Comparison of ENCODE assay signal across 8 mouse cellular contexts in the genomic region with DNA sequence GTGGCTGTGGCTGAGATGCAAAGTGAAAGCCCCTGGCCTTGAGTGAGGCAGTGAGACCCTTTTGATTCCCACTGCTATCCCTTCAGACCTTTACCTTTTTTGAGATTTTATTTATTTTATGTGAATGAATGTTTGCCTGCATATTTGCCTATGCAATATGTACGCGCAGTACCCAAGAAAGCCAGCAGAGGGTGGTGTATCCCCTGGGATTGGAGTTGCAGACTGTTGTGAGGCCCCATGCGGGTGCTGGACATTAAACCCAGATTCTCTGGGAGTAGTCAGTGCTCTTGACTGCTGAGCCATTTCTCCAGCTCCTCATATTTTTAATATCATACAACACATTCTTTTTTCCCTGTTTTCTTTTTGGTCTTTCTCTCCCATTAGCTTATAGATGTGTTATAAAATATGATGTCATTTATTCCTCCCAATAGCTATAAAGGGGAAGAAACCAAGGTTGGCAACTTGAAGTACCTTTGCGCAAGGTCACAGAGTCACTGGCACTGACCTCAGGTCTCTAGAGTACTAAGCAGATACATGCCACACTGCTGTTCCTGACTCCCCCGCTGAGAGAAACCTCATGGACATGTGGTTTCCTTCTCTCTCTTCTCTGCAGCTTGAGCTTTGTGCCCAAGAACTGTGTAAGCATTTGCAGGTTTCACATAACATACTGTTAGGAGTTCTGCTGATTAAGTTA. TPM values are rescaled to one million over a fixed set of nuclear protein-coding genes. Genes with fewer than 3 reads are reported as not detected.
A peak's percentile ranks its signal among the peaks of the same experiment; 100 is the strongest.
DNase-seq lines count a peak whose midpoint lies in the region; ATAC-seq and TF ChIP-seq lines count a peak whose summit lies in the region.

No protein-coding gene starts in this region.

- 62% methylated on average over 5 of the region's 5 CpGs for WGBS in forebrain, postnatal 0 days
- WGBS in forebrain, embryonic 13.5 days: 61% methylated on average over 5 of the region's 5 CpGs
- 70% methylated on average over 5 of the region's 5 CpGs for WGBS in neural tube, embryonic 15.5 days

- H3K4me2 ChIP-seq in forebrain, postnatal 0 days (ENCODE audit: low read depth): no peak overlapping the region
- no peak overlapping the region for H3K4me2 ChIP-seq in forebrain, embryonic 13.5 days
- no peak overlapping the region for H3K4me2 ChIP-seq in neural tube, embryonic 15.5 days

- ATAC-seq in forebrain, postnatal 0 days: no peak
- ATAC-seq in forebrain, embryonic 13.5 days: no peak
- ATAC-seq in neural tube, embryonic 15.5 days (ENCODE audit: low FRiP score): no peak
- peak; percentile 60 for ATAC-seq in granulocyte monocyte progenitor cell, adult 5-6 weeks (replicated peaks; ENCODE audit: poor library complexity, severe bottlenecking)
- ATAC-seq in megakaryocyte progenitor cell, adult 5-6 weeks (replicated peaks; ENCODE audit: poor library complexity): peak; percentile 73

- H3K9ac ChIP-seq in forebrain, postnatal 0 days: no peak overlapping the region
- H3K9ac ChIP-seq in forebrain, embryonic 13.5 days: no peak overlapping the region
- H3K9ac ChIP-seq in neural tube, embryonic 15.5 days (replicated peaks): no peak overlapping the region

- H3K4me3 ChIP-seq in forebrain, postnatal 0 days (ENCODE audit: low read depth, low read length): no peak overlapping the region
- H3K4me3 ChIP-seq in forebrain, embryonic 13.5 days: no peak overlapping the region
- no peak overlapping the region for H3K4me3 ChIP-seq in neural tube, embryonic 15.5 days (replicated peaks)

- DNase-seq in forebrain, postnatal 0 days: peak; percentile 35
- DNase-seq in neural tube, embryonic 10.5 days (ENCODE audit: extremely low spot score, low spot score): peak; percentile 48
- peak; percentile 68 to 72 for DNase-seq in adrenal gland, postnatal 36 days
- peak; percentile 77 for DNase-seq in thymus, postnatal 25 days

- peak; percentile 74 for TF ChIP-seq CTCF in forebrain, postnatal 0 days (IDR thresholded peaks at IDR 0.05; ENCODE audit: low read depth)

- peaks cover 39% of the 10 kb centered on the region for H3K36me3 ChIP-seq in forebrain, postnatal 0 days (ENCODE audit: insufficient read depth)
- peaks cover 55% of the 10 kb centered on the region for H3K36me3 ChIP-seq in forebrain, embryonic 13.5 days (ENCODE audit: poor library complexity, severe bottlenecking)
- H3K36me3 ChIP-seq in neural tube, embryonic 15.5 days: peaks cover 45% of the 10 kb centered on the region

- no peaks in the 10 kb centered on the region for H3K9me3 ChIP-seq in forebrain, postnatal 0 days (ENCODE audit: low read length)
- no peaks in the 10 kb centered on the region for H3K9me3 ChIP-seq in forebrain, embryonic 13.5 days (replicated peaks)
- no peaks in the 10 kb centered on the region for H3K9me3 ChIP-seq in neural tube, embryonic 15.5 days (replicated peaks)

- no peaks in the 10 kb centered on the region for H3K4me1 ChIP-seq in forebrain, postnatal 0 days (ENCODE audit: insufficient read depth)
- H3K4me1 ChIP-seq in forebrain, embryonic 13.5 days: no peaks in the 10 kb centered on the region
- no peaks in the 10 kb centered on the region for H3K4me1 ChIP-seq in neural tube, embryonic 15.5 days

- no peak overlapping the region for H3K27ac ChIP-seq in forebrain, postnatal 0 days (ENCODE audit: low read depth, low read length)
- H3K27ac ChIP-seq in forebrain, embryonic 13.5 days: no peak overlapping the region
- H3K27ac ChIP-seq in neural tube, embryonic 15.5 days (replicated peaks): no peak overlapping the region

- no peaks in the 10 kb centered on the region for H3K27me3 ChIP-seq in forebrain, postnatal 0 days (ENCODE audit: insufficient read depth, low read length)
- H3K27me3 ChIP-seq in forebrain, embryonic 13.5 days: no peaks in the 10 kb centered on the region
- no peaks in the 10 kb centered on the region for H3K27me3 ChIP-seq in neural tube, embryonic 15.5 days (replicated peaks)

RNA-seq across cellular contexts. Expression of gene Rflnb, which starts 58.5 kb away (rescaled TPM):
- 11.6 and 12.7 TPM in 2 replicates for total RNA-seq in forebrain, postnatal 0 days (2014; rRNA removed)
- 9.1 and 14.0 TPM in 2 replicates for polyA plus RNA-seq in forebrain, postnatal 0 days (2015; fragmentation: Nextera tagmentation; extraction: Ambion mirVana)
- 4.9 and 5.3 TPM in 2 replicates for polyA plus RNA-seq in forebrain, embryonic 13.5 days (2015; fragmentation: Nextera tagmentation; extraction: Ambion mirVana)
- 12.6 and 19.1 TPM in 2 replicates for polyA plus RNA-seq in neural tube, embryonic 15.5 days (2015; fragmentation: Nextera tagmentation; extraction: Ambion mirVana)
- total RNA-seq in adrenal gland, postnatal 36 days (2021): 10 to 100 TPM; 19.6 to 28.8 TPM
- total RNA-seq in granulocyte monocyte progenitor cell, adult 5-6 weeks (2014; fragmentation: Nextera tagmentation): 8.1 and 14.5 TPM in 2 replicates
- 13.1 and 21.6 TPM in 2 replicates for total RNA-seq in granulocyte monocyte progenitor cell, adult 5-6 weeks (2017)
- total RNA-seq in megakaryocyte progenitor cell, adult 5-6 weeks (2015): 14.7 and 19.3 TPM in 2 replicates
- total RNA-seq in megakaryocyte progenitor cell, adult 5-6 weeks (2017): 20.9 and 21.4 TPM in 2 replicates

Comparison
In these comparisons a context has a peak if more than half of its experiments do, and no peak if none do; other contexts are left out.
1. ATAC-seq: peak in granulocyte monocyte progenitor cell, adult 5-6 weeks (single experiment) and megakaryocyte progenitor cell, adult 5-6 weeks (single experiment); none in forebrain, postnatal 0 days (single experiment), forebrain, embryonic 13.5 days (single experiment) and neural tube, embryonic 15.5 days (single experiment).
2. Peak in every context shown above with its lines, with median percentiles within 50 percentile points of each other: DNase-seq.